Mouse (Mus musculus) olfactory bulb, adult 2 months (tissue): ENCODE results near the gene Tpst2.

Source experiments
- CTCF ChIP-seq: fragments of 200-500 bp; IDR thresholded peaks from 2 replicates; pipeline ENCODE4 v1.5.1; 2012; ENCODE audit warnings: low read depth, mild to moderate bottlenecking, low read length, moderate library complexity; ENCODE audit not compliant: insufficient read depth
- POLR2A ChIP-seq: fragments of 200-500 bp; IDR thresholded peaks from 2 replicates; pipeline ENCODE4 v1.6.1; 2012; ENCODE audit warnings: mild to moderate bottlenecking, low read depth, low read length, moderate library complexity; ENCODE audit not compliant: insufficient read depth

GRCm38 (mm10) chr5:112265110-112265509, 11.4 kb upstream of the Tpst2 start:
- no peak for TF ChIP-seq POLR2A
- no peak for TF ChIP-seq CTCF
